Mouse (Mus musculus): Measurements from ENCODE around the gene Ndufb7. TPM values are rescaled to one million over a fixed set of nuclear protein-coding genes. Genes with fewer than 3 reads are reported as not detected.
"Not testable (repeated sequence)": the region's sequence is repeated elsewhere in the genome, so short reads cannot be mapped to it uniquely, and the experiment has no call there.

Gene Ndufb7
- polyA plus RNA-seq, 1 experiment from 2014 or later = 359 TPM

DNA sequence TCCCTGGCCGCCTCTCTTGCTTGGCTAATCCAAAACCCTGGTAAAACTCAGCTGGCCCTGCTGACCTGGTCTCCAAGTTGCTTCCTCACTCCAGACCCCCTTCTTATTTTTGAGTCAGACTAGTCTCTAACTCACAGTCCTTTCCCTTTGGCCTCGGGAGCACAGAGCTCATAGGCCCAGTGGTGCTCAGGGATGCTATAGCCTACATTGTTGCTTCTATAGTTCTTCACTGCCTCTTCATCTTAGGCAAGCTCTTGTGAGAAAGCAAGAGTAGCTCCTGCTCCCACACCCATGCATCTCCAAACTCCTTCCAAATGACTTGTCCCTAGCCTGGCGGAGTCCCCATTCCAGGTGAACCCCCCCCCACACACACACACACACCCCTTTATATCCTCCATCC is 1.2 kb downstream of the Ndufb7 start:
- Histone ChIP-seq H3K36me3 (ENCODE audit: control insufficient read depth, insufficient read depth, low read length) (peaks cover 15% of the 10 kb centered on the region), H3K9me3 (ENCODE audit: control insufficient read depth, low read length) (no peaks in the 10 kb centered on the region), H3K4me1 (ENCODE audit: control insufficient read depth, insufficient read depth, low read length) (peaks cover 11% of the 10 kb centered on the region), H3K27ac (ENCODE audit: low read depth, low read length) (no peak overlapping the region), H3K4me3 (ENCODE audit: low read depth, low read length) (peak overlapping the region; percentile 73), H3K9ac (ENCODE audit: low read length) (peak overlapping the region; percentile 79), H3K27me3 (ENCODE audit: control insufficient read depth, insufficient read depth, low read length) (no peaks in the 10 kb centered on the region), H3K4me2 (peak overlapping the region; percentile 88)
- ATAC-seq (ENCODE audit: low FRiP score) (no peak), DNase-seq (ENCODE audit: low spot score, missing footprints) (no peak)
- WGBS = 49% methylated on average over 3 of the region's 3 CpGs

DNA sequence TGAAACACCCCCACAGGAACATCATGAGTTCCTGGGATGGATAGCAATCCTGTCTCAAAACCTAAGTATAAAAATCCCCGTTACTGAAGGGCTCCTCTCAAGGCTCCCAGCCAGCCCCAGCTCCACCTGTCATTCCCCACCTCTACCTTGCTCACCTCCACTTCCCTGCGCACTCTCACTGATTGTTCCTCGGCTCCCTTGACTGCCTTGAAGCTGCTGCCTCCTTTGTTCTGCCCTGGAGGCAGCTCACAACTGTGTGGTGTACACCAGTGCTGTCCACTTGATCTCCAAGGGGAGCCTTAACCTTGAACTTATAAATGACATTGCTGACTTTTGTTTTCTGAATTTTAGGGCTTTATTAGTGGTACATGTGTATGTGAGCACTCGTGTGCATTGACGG is 1.7 kb downstream of the Ndufb7 start:
- H3K9me3 ChIP-seq (ENCODE audit: control insufficient read depth, low read length) = no peaks in the 10 kb centered on the region
- ATAC-seq (ENCODE audit: low FRiP score) = no peak
- peaks cover 11% of the 10 kb centered on the region for H3K4me1 ChIP-seq (ENCODE audit: control insufficient read depth, insufficient read depth, low read length)
- no peak overlapping the region for H3K27ac ChIP-seq (ENCODE audit: low read depth, low read length)
- no peak overlapping the region for H3K4me3 ChIP-seq (ENCODE audit: low read depth, low read length)
- no peaks in the 10 kb centered on the region for H3K27me3 ChIP-seq (ENCODE audit: control insufficient read depth, insufficient read depth, low read length)
- peaks cover 16% of the 10 kb centered on the region for H3K36me3 ChIP-seq (ENCODE audit: control insufficient read depth, insufficient read depth, low read length)
- H3K9ac ChIP-seq (ENCODE audit: low read length) = no peak overlapping the region
- DNase-seq (ENCODE audit: low spot score, missing footprints) = no peak
- no peak overlapping the region for H3K4me2 ChIP-seq
- WGBS = 79% methylated on average over 5 of the region's 5 CpGs

GRCm38 (mm10) chr8:83568755-83569154 is 2.3 kb downstream of the Ndufb7 start:
- no peaks in the 10 kb centered on the region for H3K27me3 ChIP-seq (ENCODE audit: control insufficient read depth, insufficient read depth, low read length)
- no peak overlapping the region for H3K4me2 ChIP-seq
- 72% methylated on average over 5 of the region's 5 CpGs for WGBS
- H3K36me3 ChIP-seq (ENCODE audit: control insufficient read depth, insufficient read depth, low read length) = peaks cover 16% of the 10 kb centered on the region
- ATAC-seq (ENCODE audit: low FRiP score) (no peak), DNase-seq (ENCODE audit: low spot score, missing footprints) (no peak)
- H3K4me1 ChIP-seq (ENCODE audit: control insufficient read depth, insufficient read depth, low read length) = peaks cover 11% of the 10 kb centered on the region
- no peak overlapping the region for H3K27ac ChIP-seq (ENCODE audit: low read depth, low read length)
- no peaks in the 10 kb centered on the region for H3K9me3 ChIP-seq (ENCODE audit: control insufficient read depth, low read length)
- H3K4me3 ChIP-seq (ENCODE audit: low read depth, low read length) = no peak overlapping the region
- no peak overlapping the region for H3K9ac ChIP-seq (ENCODE audit: low read length)

GRCm38 (mm10) chr8:83569165-83569564 is 2.7 kb downstream of the Ndufb7 start:
- no peak for DNase-seq (ENCODE audit: low spot score, missing footprints)
- Histone ChIP-seq H3K9ac (ENCODE audit: low read length) (no peak overlapping the region), H3K4me1 (ENCODE audit: control insufficient read depth, insufficient read depth, low read length) (peaks cover 11% of the 10 kb centered on the region), H3K27me3 (ENCODE audit: control insufficient read depth, insufficient read depth, low read length) (no peaks in the 10 kb centered on the region), H3K9me3 (ENCODE audit: control insufficient read depth, low read length) (no peaks in the 10 kb centered on the region), H3K4me3 (ENCODE audit: low read depth, low read length) (no peak overlapping the region), H3K4me2 (no peak overlapping the region), H3K36me3 (ENCODE audit: control insufficient read depth, insufficient read depth, low read length) (peaks cover 16% of the 10 kb centered on the region), H3K27ac (ENCODE audit: low read depth, low read length) (no peak overlapping the region)
- WGBS = 87% methylated on average over 4 of the region's 4 CpGs
- no peak for ATAC-seq (ENCODE audit: low FRiP score)

GRCm38 (mm10) chr8:83570272-83571000 is 4.0 kb downstream of the Ndufb7 start:
- no peak overlapping the region for H3K27ac ChIP-seq (ENCODE audit: low read depth, low read length)
- 90% methylated on average over 15 of the region's 15 CpGs for WGBS
- H3K9me3 ChIP-seq (ENCODE audit: control insufficient read depth, low read length) = no peaks in the 10 kb centered on the region
- no peak overlapping the region for H3K4me2 ChIP-seq
- peaks cover 11% of the 10 kb centered on the region for H3K4me1 ChIP-seq (ENCODE audit: control insufficient read depth, insufficient read depth, low read length)
- no peak for ATAC-seq (ENCODE audit: low FRiP score)
- no peak overlapping the region for H3K4me3 ChIP-seq (ENCODE audit: low read depth, low read length)
- H3K27me3 ChIP-seq (ENCODE audit: control insufficient read depth, insufficient read depth, low read length) = no peaks in the 10 kb centered on the region
- no peak for DNase-seq (ENCODE audit: low spot score, missing footprints)
- H3K9ac ChIP-seq (ENCODE audit: low read length) = no peak overlapping the region
- peaks cover 16% of the 10 kb centered on the region for H3K36me3 ChIP-seq (ENCODE audit: control insufficient read depth, insufficient read depth, low read length)

DNA sequence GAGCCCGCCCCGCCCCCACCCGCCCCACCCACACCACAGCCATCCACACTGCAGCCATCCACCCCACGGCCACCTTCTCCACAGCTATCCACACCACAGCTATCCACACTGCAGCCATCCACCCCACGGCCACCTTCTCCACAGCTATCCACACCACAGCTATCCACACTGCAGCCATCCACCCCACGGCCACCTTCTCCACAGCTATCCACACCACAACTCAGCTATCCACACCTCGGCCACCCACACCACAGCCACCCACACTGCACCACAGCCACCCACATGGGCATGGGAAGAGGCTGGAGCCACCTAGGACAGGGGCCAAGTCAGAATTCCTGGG is 4.5 kb downstream of the Ndufb7 start:
- not testable (repeated sequence) for H3K9ac ChIP-seq (ENCODE audit: low read length); H3K9me3 ChIP-seq (ENCODE audit: control insufficient read depth, low read length); H3K27me3 ChIP-seq (ENCODE audit: control insufficient read depth, insufficient read depth, low read length); H3K27ac ChIP-seq (ENCODE audit: low read depth, low read length); H3K4me2 ChIP-seq; DNase-seq (ENCODE audit: low spot score, missing footprints); ATAC-seq (ENCODE audit: low FRiP score); H3K4me3 ChIP-seq (ENCODE audit: low read depth, low read length)
- Histone ChIP-seq H3K36me3 (ENCODE audit: control insufficient read depth, insufficient read depth, low read length) (peaks cover 16% of the 10 kb centered on the region), H3K4me1 (ENCODE audit: control insufficient read depth, insufficient read depth, low read length) (peaks cover 11% of the 10 kb centered on the region)
- whole genome bisulfite sequencing = 86% methylated on average over 4 of the region's 7 CpGs

- no peaks in the 10 kb centered on the region for H3K9me3 ChIP-seq (ENCODE audit: control insufficient read depth, low read length)
- H3K4me2 ChIP-seq = no peak overlapping the region
- H3K27ac ChIP-seq (ENCODE audit: low read depth, low read length) = no peak overlapping the region
- peaks cover 16% of the 10 kb centered on the region for H3K36me3 ChIP-seq (ENCODE audit: control insufficient read depth, insufficient read depth, low read length)
- WGBS = 95% methylated on average over 10 of the region's 10 CpGs
- no peak overlapping the region for H3K9ac ChIP-seq (ENCODE audit: low read length)
- peaks cover 13% of the 10 kb centered on the region for H3K4me1 ChIP-seq (ENCODE audit: control insufficient read depth, insufficient read depth, low read length)
- no peak for DNase-seq (ENCODE audit: low spot score, missing footprints)
- no peak overlapping the region for H3K4me3 ChIP-seq (ENCODE audit: low read depth, low read length)
- H3K27me3 ChIP-seq (ENCODE audit: control insufficient read depth, insufficient read depth, low read length) = no peaks in the 10 kb centered on the region
- ATAC-seq (ENCODE audit: low FRiP score) = no peak
Measured at GRCm38 (mm10) chr8:83571791-83572190, 5.3 kb downstream of the Ndufb7 start.

- H3K36me3 ChIP-seq (ENCODE audit: control insufficient read depth, insufficient read depth, low read length) = peaks cover 16% of the 10 kb centered on the region
- H3K27me3 ChIP-seq (ENCODE audit: control insufficient read depth, insufficient read depth, low read length) = no peaks in the 10 kb centered on the region
- ATAC-seq (ENCODE audit: low FRiP score) = no peak
- peaks cover 14% of the 10 kb centered on the region for H3K4me1 ChIP-seq (ENCODE audit: control insufficient read depth, insufficient read depth, low read length)
- no peak overlapping the region for H3K9ac ChIP-seq (ENCODE audit: low read length)
- no peak overlapping the region for H3K4me3 ChIP-seq (ENCODE audit: low read depth, low read length)
- DNase-seq (ENCODE audit: low spot score, missing footprints) = no peak
- WGBS = 91% methylated on average over 5 of the region's 5 CpGs
- H3K9me3 ChIP-seq (ENCODE audit: control insufficient read depth, low read length) = no peaks in the 10 kb centered on the region
- H3K4me2 ChIP-seq = no peak overlapping the region
- H3K27ac ChIP-seq (ENCODE audit: low read depth, low read length) = no peak overlapping the region
Measured at GRCm38 (mm10) chr8:83572246-83572812, 5.9 kb downstream of the Ndufb7 start.

DNA sequence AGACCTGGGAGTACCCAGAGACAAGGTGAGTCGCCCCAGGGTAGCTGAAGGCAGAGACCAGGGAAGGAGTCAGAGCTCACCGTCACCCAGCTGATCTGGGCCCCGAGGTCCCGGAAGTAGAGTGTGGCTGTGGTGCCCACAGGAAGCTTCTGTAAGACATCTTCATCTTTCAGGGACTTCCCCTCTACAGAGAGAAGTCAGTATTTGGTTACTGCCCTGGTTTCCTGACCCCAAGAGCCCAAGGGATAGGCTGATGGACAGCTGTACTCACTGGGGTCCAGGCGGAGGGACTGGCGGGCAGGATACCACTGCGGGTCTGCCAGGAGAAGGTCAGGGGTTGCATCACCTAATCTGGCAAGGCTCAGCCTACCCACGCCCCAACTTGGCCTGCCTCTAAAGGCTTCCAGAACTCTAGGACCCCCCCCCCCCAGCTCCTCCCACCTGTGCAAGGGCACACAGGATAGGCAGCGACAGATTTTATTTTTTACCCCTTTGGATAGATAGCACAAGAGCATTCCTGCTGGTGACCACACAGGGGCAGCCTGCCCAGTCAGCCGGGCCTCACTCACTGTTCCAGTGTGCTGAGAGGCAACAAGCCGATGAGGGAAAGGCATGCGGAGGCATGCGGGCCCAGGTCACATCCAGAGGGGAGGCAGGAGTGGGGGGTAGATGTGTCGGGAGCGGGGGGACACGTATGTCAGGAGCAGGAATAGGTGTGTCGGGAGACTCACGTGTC is 6.8 kb downstream of the Ndufb7 start:
- 90% methylated on average over 18 of the region's 18 CpGs for WGBS
- Histone ChIP-seq H3K27me3 (ENCODE audit: control insufficient read depth, insufficient read depth, low read length) (no peaks in the 10 kb centered on the region), H3K4me2 (no peak overlapping the region), H3K4me3 (ENCODE audit: low read depth, low read length) (no peak overlapping the region), H3K4me1 (ENCODE audit: control insufficient read depth, insufficient read depth, low read length) (peaks cover 8% of the 10 kb centered on the region), H3K36me3 (ENCODE audit: control insufficient read depth, insufficient read depth, low read length) (peaks cover 16% of the 10 kb centered on the region), H3K9me3 (ENCODE audit: control insufficient read depth, low read length) (no peaks in the 10 kb centered on the region), H3K27ac (ENCODE audit: low read depth, low read length) (no peak overlapping the region), H3K9ac (ENCODE audit: low read length) (no peak overlapping the region)
- DNase-seq (ENCODE audit: low spot score, missing footprints) = no peak
- no peak for ATAC-seq (ENCODE audit: low FRiP score)
